Comparison of ENCODE assay signal across 9 mouse cellular contexts in genomic region chr1:155784343-155785205, GRCm38 (mm10). TPM values are rescaled to one million over a fixed set of nuclear protein-coding genes. Genes with fewer than 3 reads are reported as not detected.
DNase-seq lines count a peak whose midpoint lies in the region; ATAC-seq lines count a peak whose summit lies in the region.
"Had no signal": no experiment of that assay in that cellular context is flagged by ENCODE, and none has a peak within 500 bp of the region (broad histone marks: within the 10 kb centered on the region; RNA-seq: fewer than 3 reads in every experiment).

No protein-coding gene starts in this region.

- 20% methylated on average over 19 of the region's 19 CpGs for WGBS in heart, embryonic 12.5 days
- WGBS in neural tube, embryonic 15.5 days = 32% methylated on average over 19 of the region's 19 CpGs

- peaks cover 75% of the 10 kb centered on the region for H3K36me3 ChIP-seq in heart, embryonic 12.5 days
- peaks cover 41% of the 10 kb centered on the region for H3K36me3 ChIP-seq in neural tube, embryonic 15.5 days

- no peak overlapping the region for H3K27ac ChIP-seq in heart, embryonic 12.5 days (ENCODE audit: poor library complexity, severe bottlenecking)
- H3K27ac ChIP-seq in neural tube, embryonic 15.5 days (replicated peaks) = no peak overlapping the region
- H3K27ac ChIP-seq: embryonic facial prominence, embryonic 15.5 days had no signal

- peak overlapping the region; percentile 49 for H3K4me2 ChIP-seq in heart, embryonic 12.5 days
- H3K4me2 ChIP-seq in neural tube, embryonic 15.5 days = peak overlapping the region; percentile 31
- H3K4me2 ChIP-seq: embryonic facial prominence, embryonic 15.5 days had no signal

- H3K9me3 ChIP-seq in heart, embryonic 12.5 days (replicated peaks) = no peaks in the 10 kb centered on the region
- H3K9me3 ChIP-seq in neural tube, embryonic 15.5 days (replicated peaks) = no peaks in the 10 kb centered on the region
- H3K9me3 ChIP-seq: embryonic facial prominence, embryonic 15.5 days had no signal

- no peaks in the 10 kb centered on the region for H3K27me3 ChIP-seq in heart, embryonic 12.5 days (replicated peaks)
- peaks cover 20% of the 10 kb centered on the region for H3K27me3 ChIP-seq in neural tube, embryonic 15.5 days (replicated peaks)
- H3K27me3 ChIP-seq: embryonic facial prominence, embryonic 15.5 days had no signal

- no peak overlapping the region for H3K9ac ChIP-seq in heart, embryonic 12.5 days
- H3K9ac ChIP-seq in neural tube, embryonic 15.5 days (replicated peaks) = no peak overlapping the region
- H3K9ac ChIP-seq: embryonic facial prominence, embryonic 15.5 days had no signal

- no peak overlapping the region for H3K4me3 ChIP-seq in heart, embryonic 12.5 days
- no peak overlapping the region for H3K4me3 ChIP-seq in neural tube, embryonic 15.5 days (replicated peaks)
- H3K4me3 ChIP-seq: embryonic facial prominence, embryonic 15.5 days had no signal

- H3K4me1 ChIP-seq in heart, embryonic 12.5 days (replicated peaks) = peaks cover 11% of the 10 kb centered on the region
- peaks cover 5% of the 10 kb centered on the region for H3K4me1 ChIP-seq in neural tube, embryonic 15.5 days

- ATAC-seq in heart, embryonic 12.5 days (ENCODE audit: insufficient number of reproducible peaks, low FRiP score) = no peak; the same call in 1 of the 2 replicates
- ATAC-seq in neural tube, embryonic 15.5 days (ENCODE audit: low FRiP score) = peak; percentile 50; the same call in 1 of the 2 replicates

- peak; percentile 48 for DNase-seq in A20 (ENCODE audit: low read depth, low spot score)
- peak; percentile 51 for DNase-seq in Muller cell, postnatal 12 days (ENCODE audit: inconsistent ontology term)
- peak; percentile 78 for DNase-seq in embryo, embryonic 10.5 days (ENCODE audit: low spot score)
- DNase-seq in kidney, adult 9 months = peak; percentile 72
- peak; percentile 32 to 52 for DNase-seq in lung, adult 18-20 months
- peak; percentile 69 for DNase-seq in thymus, postnatal 14 days

RNA-seq across cellular contexts. Expression of gene Qsox1, which starts 28.1 kb away (rescaled TPM):
- polyA plus RNA-seq in heart, embryonic 12.5 days (2016; fragmentation: Nextera tagmentation; extraction: Ambion mirVana) = 27.0 and 27.2 TPM in 2 replicates
- 20.4 and 22.7 TPM in 2 replicates for polyA plus RNA-seq in neural tube, embryonic 15.5 days (2015; fragmentation: Nextera tagmentation; extraction: Ambion mirVana)

RNA-seq across cellular contexts. Expression of gene Lhx4, which starts 33.1 kb away (rescaled TPM):
- not detected in 2 replicates for polyA plus RNA-seq in heart, embryonic 12.5 days (2016; fragmentation: Nextera tagmentation; extraction: Ambion mirVana)
- polyA plus RNA-seq in neural tube, embryonic 15.5 days (2015; fragmentation: Nextera tagmentation; extraction: Ambion mirVana) = 3.5 and 5.0 TPM in 2 replicates
- polyA plus RNA-seq: embryonic facial prominence, embryonic 15.5 days had no signal
